Mouse (Mus musculus) T-cell, adult 2 months (primary cell): ENCODE measurements around the gene Tspan4.

ENCODE experiments used
- DNase-seq: peaks from one replicate; pipeline ENCODE4 v3.0.0; 2022; ENCODE audit warnings: low spot score

Gene Tspan4

GRCm38 (mm10) chr7:141477578-141478269, 2.7 kb downstream of the Tspan4 start:
- DNase-seq = no peak

- DNase-seq = no peak
Observed at GRCm38 (mm10) chr7:141478270-141478748, 3.3 kb downstream of the Tspan4 start.

DNA sequence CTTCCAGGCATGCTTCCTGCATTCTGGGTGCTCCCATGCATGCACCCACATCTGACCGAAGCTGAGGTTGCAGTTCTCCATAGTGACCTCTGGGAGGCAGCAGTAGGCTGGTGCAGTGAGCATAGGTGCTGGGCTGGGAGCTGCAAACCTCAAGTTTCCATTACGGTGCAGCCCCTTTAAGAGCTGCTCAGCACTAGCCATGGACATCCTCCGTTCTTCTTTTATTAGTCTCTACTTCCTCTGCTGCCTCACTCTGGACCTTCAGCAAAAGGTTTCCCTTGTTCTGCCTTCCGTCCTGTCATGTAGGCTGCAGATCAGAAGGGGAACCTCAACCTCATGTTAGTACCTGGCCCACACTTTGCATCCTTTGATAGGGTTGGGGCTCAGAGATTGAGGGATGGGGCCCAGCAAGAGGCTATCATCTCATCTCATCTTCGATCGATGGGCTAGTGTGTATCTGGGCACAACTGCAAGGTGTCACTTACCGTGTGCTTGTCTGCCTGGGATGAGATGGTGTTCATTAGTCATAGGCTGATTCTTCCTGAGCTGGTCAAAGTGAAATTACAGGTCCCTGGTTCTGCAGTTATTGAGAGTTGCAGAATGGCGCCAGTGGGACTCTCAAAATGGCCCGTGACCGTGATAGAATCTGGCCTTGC, 5.9 kb downstream of the Tspan4 start:
- peak; percentile 73 for DNase-seq

DNA sequence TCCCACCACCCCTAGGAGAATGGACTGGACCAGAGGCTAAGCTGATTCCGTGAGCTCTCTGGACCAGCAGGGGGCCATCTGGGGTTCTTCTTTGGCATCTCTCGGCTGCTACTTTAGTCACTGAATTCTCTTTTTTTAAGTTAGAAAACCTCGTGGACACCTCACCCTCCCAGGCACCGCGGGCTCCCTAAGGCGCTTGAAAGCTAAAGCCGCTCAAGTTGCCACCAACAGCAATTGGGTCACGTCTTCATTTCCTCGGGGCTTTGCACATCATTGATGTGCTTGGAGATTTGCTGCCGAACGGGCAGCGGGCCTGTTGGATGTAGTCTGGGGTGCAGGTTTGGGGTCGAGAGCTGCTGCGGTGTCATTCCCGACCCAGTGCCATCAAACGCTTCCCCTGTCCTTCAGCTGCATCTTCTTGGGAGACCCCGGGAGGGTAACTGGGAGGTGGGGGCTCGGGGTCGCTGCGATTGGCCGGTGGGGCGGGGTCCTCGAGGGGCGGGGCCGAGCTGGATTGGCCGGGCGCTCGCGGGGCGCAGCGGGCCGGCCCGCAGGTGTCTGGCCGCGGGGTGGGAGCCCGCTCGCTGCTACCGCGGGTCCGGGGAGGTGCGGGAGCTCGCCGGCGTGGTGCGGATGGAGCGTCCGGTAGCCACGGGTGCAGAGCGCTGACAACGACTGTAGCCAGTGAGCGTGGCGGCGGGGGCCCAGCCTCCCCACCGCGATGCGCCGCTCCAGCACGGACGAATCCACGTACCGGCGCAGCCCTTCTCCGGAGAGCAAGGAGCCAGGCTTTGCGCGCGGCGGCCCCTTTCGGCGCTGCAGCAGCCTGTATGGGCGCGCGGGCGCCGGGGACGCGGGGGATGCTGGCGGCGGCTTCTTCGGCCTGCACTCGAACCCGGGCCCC, 6.7 kb downstream of the Tspan4 start:
- DNase-seq = peak; percentile 52

GRCm38 (mm10) chr7:141482531-141483024, 7.5 kb downstream of the Tspan4 start:
- no peak for DNase-seq

GRCm38 (mm10) chr7:141483114-141483653, 8.1 kb downstream of the Tspan4 start:
- DNase-seq = no peak

DNA sequence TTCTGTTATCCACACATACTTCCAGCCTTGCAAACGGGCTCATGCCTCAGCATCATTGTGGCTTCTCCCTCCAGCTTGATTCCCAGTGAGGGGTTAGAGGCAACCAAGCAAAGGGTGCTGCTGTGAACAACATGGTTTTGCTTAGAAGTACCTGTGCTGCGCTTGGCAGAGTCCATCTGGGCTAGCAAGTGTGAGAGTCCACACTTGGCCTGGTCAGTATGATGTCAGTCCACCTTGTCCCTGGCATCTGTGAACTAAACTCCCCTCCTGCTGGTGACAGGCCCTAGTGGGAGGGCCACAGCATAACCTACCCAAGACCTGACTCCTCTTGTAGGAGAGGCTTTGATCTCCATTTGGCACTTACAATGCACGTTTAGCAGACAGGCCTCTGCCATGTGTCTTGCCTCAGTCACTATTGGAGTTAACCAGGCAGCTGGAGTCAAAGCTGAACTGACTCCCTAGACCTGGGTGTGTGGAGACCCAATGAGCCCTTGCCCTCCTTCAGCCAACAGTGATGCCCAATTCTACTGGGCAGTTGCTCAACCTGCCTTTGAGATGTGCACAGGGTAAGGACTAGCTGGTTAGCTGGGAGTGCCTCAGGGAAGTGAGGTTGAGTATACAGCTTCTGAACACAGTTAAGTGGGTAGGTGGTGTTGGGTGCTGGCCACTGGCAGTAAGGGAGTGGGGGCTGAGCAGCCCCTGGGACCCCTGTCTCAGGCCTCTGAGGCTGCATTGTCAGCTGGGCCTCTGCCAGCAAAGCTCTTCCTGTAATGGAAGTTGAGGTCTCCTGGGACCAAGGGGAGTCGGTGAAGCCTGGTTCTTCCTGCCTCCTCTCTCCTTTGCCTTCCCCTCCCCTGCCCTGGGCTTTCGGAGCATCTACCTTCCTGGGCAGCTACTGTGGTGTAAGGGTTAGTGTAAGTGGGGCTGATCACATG, 9.4 kb downstream of the Tspan4 start:
- DNase-seq = no peak

DNA sequence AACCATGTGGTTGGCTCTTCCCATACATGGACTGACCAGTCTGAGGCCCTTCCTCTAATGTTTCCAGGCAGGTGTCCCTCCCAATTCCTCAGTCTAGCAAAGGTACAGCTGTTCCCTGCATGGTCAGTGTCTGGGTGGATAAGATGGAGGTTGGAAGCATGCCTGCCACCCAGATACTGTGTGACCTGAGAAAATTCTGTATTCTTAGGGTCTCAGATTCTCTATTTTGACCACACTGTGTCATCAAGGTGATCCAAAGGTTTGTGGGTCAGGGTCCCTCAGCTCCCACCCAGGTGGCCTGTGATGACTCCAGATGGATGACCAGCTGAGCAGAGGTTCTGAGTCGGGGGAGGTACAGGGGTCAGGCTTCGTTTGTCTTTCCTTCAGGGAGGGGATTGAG, 10.1 kb downstream of the Tspan4 start:
- DNase-seq = no peak

- DNase-seq = no peak
Observed at GRCm38 (mm10) chr7:141485606-141486005, 10.6 kb downstream of the Tspan4 start.

- no peak for DNase-seq
Observed at GRCm38 (mm10) chr7:141486239-141486638, 11.2 kb downstream of the Tspan4 start.

- DNase-seq = no peak
Observed at GRCm38 (mm10) chr7:141487141-141487540, 12.1 kb downstream of the Tspan4 start.

DNA sequence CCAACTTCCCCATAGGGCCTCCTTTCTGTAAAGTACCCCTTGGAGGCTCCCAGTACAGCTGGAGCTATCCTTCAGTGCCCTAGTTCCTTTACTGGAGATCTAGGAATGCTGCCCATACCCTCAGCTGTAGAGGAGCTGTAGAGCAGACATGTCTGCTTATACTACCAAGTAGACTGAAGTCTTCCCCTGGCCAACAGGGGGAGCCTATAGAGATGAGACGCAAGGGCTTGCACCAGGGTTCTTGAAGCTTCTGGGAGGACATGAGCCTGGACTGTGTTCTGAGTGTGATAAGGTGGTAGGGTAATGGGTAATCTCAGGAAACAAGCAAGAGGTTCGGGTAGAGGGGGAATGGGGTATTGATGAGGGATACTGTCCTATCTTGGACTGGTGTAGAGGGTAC, 16.1 kb downstream of the Tspan4 start:
- DNase-seq = no peak

DNA sequence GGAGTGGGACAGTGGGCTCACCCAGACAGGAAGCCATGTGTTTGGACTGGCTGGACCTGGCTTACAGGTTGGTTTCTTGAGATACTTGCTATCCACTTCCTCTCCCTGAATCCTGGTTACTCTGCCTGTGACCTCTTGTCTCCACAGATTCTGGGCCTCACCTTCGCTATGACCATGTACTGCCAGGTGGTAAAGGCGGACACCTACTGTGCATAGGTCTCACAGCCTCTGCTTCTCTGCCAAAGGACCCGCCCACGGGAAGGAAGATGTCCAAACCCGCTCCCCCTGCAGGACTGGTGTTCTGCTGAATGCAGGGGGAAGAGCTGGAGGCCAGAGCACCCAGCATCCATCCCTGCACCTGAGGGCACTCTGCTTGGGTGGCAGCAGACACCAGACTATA, 17.7 kb downstream of the Tspan4 start:
- no peak for DNase-seq

GRCm38 (mm10) chr7:141493729-141494128, 18.7 kb downstream of the Tspan4 start:
- no peak for DNase-seq

DNA sequence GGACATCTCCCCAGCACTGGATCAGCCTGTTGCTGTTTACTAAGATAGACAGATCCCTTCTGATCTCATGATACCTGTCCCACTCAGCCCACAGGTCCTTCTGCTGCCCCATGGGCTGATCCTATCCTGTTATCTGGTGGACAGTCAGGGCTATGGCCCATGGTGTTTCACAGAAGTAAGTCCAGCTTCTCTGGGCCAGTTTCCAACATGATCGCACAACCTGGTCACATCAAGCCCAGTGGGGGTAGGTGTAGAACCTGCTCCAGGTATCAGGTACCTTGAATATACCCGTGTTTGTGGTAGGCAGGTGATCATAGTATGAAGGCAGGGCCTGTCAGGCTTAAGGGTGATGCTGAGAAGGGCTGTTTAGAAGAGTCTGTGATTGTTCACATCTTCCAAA, 20.3 kb downstream of the Tspan4 start:
- no peak for DNase-seq

DNA sequence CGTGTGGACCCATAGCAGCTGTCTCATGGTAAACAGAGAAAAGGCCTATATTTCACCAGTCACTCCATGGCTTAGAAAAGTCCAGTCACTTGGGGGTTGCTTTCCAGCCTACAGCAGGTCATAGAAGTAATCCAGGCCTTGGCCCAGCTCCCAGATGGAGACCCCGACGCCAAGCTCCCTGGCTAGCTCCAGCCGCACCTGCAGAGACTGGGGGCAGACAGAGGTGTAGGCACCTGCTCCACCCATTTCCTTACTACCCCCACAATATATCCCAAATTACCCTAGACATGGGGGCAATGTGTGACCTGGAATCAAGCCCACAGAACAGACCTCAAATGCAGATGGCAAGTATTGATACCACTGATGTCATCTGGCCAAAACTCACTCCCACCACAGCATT, 20.9 kb downstream of the Tspan4 start:
- no peak for DNase-seq

GRCm38 (mm10) chr7:141497600-141497999, 22.6 kb downstream of the Tspan4 start:
- DNase-seq = no peak

- no peak for DNase-seq
Observed at GRCm38 (mm10) chr7:141501820-141502555, 26.9 kb downstream of the Tspan4 start.

DNA sequence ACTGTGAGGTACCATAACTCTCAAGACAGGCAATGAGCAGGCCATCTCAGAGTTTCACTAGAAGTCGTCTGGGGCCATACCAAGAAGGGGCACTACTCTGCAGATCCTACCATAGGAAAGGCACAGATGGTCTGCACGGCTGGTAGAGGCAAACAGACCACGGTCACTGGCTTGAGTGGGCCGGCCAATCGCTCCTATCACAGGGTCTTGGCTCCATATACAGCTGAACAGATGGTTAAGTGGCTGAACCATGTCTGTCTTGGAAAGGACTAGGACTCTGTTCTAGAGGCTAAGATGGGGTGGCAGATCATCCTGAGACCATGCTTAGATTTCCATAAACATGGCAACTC, 27.5 kb downstream of the Tspan4 start:
- DNase-seq = no peak

GRCm38 (mm10) chr7:141506278-141506677, 31.2 kb downstream of the Tspan4 start:
- no peak for DNase-seq
